Mouse (Mus musculus) ES-Bruce4 (cell line): ENCODE results near the gene Rad51ap1.

Experiments
- EP300 ChIP-seq: IDR thresholded peaks from 2 replicates; pipeline ENCODE4 v1.6.1; 2011; ENCODE audit warnings: low read depth, low read length; ENCODE audit not compliant: insufficient read depth
- POLR2A ChIP-seq: IDR thresholded peaks from one replicate; pipeline ENCODE4 v1.8.1; 2011; ENCODE audit warnings: low read length; ENCODE audit not compliant: insufficient read depth

- no peak for TF ChIP-seq POLR2A
- TF ChIP-seq EP300 = no peak
These were observed 1.1 kb upstream of the Rad51ap1 start for GRCm38 (mm10) chr6:126940451-126940850.
